Mouse (Mus musculus): ENCODE data around the gene Zfp952.

DNA sequence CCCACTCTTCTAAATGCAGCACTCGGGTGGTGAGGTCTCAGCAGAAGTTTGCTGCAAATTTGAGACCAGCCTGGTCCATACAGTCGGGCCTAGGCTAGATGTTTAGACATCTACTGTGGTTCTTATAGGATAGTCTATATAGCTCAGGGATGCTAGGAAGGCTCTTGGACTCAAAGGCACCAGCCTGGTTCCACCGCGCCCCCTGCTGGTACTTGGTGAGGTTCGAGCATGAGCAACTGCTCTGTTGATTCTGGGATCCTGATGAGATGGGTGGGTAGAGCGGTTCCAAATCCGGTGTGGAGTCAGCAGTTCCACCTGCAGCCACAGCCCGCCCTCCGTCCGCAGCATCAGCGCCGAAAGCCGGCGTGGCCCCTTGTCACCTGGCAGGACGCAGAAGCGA, 41.5 kb upstream of the Zfp952 start:
- TF ChIP-seq TAL1 (IDR thresholded peaks at IDR 0.05; ENCODE audit: low read length) (no peak), GATA1 (IDR thresholded peaks at IDR 0.05; ENCODE audit: low read length) (no peak)
